Mouse (Mus musculus) brain, embryonic 18.5 days (tissue): ENCODE measurements at regions not wholly inside any gene's neighbourhood (a gene's known extent, or its start where the extent isn't known, plus 50 kb on each side); places are given as distances from the start of the nearest gene placed in this dataset.

Experiments used
- DNase-seq: peaks from one replicate; pipeline ENCODE4 v3.0.0-alpha.2; 2012; ENCODE audit warnings: low read depth, low spot score

- DNase-seq: no peak
These were observed 143.6 kb downstream of the Dmrta2 start for GRCm38 (mm10) chr4:110121447-110121846.

DNA sequence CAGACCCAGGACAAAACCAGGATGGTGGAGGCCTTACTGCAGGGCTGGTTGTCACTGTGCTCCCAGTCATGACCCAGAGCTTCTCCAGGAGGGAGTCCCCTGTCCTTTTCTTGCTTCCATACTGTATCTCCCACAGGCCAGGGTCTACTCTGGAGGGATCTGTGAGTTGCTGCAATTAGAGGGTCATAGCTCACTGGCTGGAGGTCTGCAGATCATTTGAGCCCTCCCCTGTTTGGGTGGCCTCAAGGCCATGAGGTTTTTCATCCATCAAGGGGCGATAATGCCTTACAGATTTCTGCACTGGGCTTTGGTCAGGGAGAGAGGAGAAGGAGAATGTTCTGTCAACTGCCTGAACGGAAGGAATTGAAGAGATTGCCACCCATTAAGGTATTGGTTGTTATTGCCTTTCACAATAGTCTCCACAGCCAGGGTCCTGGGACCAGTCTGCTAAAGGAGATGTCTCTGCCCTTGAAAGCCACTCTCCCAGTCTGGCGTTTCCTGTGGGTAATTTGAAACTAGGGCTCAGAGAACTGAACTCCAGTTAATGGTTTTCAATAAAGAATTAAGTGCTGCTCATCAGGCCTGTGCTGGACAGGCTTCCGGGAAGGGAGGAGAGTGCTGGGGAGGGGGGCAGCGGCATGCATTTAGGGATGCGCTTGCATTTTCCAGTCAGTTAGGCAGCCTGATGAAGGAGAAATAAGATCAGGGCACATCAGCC, 147.4 kb downstream of the Dmrta2 start:
- no peak for DNase-seq

GRCm38 (mm10) chr4:110127941-110128520, 150.2 kb downstream of the Dmrta2 start:
- no peak for DNase-seq

- DNase-seq: no peak
These were observed 151.1 kb downstream of the Dmrta2 start for GRCm38 (mm10) chr4:110128918-110129317.

GRCm38 (mm10) chr4:110129518-110129917, 151.7 kb downstream of the Dmrta2 start:
- DNase-seq: no peak

GRCm38 (mm10) chr4:110132061-110132460, 154.2 kb downstream of the Dmrta2 start:
- no peak for DNase-seq

- DNase-seq: no peak
These were observed 156.2 kb downstream of the Dmrta2 start for GRCm38 (mm10) chr4:110134036-110134435.

- DNase-seq: no peak
These were observed 167.4 kb downstream of the Dmrta2 start for GRCm38 (mm10) chr4:110145229-110145628.

DNA sequence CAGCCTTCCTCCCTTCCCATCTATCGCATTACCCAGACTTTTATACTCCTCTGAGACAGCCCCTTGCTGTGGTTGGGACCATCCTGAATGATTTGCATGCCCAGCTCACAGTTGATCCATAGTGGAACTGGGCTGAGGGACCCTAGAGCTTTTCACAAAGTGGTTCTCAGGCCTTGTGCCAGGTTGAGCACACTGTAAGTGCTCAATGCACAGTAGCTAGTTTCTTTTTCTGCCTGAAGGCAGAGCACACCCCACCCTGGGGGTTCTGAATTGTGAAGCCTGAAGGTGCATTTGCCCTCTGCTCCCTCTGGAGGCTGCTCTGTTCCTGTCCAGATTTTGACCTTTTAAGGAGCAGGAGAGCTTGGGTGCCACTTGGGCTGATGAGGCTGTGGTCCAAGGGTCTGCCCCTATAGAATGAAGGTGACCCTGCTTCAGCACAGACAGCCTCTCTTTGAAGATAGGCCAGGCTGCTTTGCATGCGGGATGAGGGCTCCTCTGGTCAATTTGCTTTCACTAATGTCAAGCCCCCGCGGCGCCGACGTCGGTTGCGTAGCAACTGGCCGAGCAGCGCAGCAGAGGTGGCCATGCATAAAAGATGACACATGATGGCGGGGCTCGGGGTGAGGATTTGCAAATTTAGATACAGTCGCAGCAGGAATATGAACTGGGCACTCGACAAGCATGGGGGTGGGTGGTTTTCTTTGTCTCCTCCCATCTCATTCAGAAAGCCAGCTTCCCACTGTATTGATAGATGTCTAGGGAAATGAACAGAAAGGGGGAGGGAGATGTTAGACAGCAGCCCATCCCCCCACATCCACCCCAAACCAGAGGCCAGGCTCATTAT, 174.5 kb downstream of the Dmrta2 start:
- no peak for DNase-seq
